Mouse (Mus musculus) urinary bladder, adult 18-20 months (tissue): ENCODE results near the gene Kcnj12.

Experiments
- DNase-seq, 2 experiments: peaks; one replicate each; pipeline ENCODE4 v3.0.0; 2022; ENCODE audit warnings: low spot score in 2 of 2, mixed read lengths in 2 of 2

Gene Kcnj12

DNA sequence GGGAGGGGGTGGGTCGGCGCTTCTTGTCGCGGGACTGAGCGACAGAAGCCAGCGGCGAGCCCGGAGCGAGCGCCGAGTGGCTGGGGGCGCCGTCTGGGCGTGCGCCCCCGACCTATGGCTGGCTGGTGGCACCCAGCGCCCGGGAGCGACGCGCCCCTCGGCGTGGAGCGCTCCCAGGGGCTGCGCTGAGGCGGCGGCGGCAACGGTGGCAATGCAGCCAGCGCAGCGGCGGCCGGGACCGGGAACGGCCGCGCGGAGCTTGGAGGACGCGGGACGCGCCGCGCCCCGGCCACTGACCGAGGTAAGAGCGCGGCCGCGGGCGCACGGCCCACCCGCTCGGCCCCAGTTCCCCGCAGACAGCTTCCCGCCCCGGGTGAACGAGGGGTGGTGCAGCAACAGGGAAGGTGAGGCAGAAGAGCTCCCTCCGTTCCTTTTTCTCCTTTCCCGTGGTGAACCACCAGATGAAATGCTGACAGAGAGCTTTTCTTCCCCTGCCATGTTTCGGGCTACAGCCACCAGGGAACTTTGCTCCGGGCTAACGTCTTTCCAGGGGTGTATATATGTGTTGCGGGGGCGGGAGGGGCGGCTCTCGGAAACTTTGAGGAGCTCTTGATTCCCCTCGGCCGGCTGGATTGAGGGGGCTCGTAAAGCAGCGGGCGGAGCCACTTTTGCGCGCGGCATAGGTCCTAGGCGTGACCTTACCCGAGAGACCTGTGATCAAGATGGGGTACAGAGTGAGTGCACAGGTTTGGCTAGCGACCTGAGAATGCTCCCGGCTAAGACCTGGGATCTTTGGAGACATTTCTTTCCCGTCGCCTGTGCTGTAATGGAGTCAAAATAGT, at the start of gene Kcnj12:
Gene Kcnj12, plus strand, starts transcription at position 15 of the 842 bp plus-strand sequence.
- no peak for DNase-seq

DNA sequence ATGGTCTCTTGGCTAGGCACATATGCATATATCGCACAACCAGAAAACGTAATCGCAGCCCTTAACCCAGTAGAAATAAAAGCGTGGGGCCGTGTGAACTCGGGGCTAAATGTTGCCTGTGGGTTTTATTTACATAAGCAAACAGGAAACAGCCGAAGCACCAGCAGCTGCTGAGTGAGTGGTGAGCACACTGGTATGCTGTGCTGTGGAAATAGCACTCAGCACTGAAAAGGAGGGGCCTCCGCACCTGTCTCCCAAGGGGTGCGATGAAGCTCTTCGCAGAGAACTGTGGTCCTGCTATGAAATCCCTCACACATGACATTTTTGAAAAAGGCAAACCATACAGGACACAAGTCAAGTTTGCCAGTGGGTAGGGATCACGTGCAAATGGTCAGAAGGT, 47.3 kb upstream of the Kcnj12 start:
- no peak for DNase-seq

DNA sequence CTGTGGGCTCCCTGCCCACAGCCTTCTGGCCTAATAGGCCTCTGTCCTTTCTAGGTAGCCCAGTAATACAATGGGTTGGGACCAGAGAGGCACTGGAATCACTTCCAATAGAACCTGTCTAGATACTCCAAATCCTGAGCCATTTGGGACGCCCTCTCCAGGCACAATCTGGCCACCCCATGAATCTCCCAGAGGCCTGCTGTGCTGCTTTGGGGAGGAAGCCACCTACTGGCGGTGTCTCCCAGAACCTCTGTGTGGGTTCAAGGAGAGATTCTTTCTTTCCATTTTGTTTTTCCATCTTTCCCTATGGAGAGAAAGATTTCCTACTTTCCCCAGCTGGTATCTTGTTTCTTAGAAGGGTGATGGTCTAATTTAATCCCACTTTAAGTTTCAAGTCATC, 46.1 kb upstream of the Kcnj12 start:
- DNase-seq: no peak

DNA sequence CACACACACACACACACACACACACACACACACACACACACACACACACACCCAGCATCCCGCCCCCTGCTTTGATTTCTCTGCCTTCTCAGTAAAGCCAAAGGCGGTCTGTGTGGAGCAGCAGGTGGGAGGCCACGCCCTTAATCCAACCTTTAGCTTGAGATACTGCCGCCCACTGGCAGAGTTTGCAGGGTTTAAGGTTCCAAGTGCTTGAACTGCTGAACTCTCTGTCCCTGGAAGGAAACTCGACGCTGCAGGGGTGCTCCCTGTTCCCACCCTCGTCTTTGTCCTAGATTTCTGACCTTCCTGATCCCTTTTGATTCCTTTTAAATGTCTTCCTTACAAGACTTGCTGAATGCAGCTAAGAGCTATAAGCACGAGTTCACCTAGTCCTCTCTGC, 45.6 kb upstream of the Kcnj12 start:
- peak in 1 of 2 experiments; percentile 29 for DNase-seq

DNA sequence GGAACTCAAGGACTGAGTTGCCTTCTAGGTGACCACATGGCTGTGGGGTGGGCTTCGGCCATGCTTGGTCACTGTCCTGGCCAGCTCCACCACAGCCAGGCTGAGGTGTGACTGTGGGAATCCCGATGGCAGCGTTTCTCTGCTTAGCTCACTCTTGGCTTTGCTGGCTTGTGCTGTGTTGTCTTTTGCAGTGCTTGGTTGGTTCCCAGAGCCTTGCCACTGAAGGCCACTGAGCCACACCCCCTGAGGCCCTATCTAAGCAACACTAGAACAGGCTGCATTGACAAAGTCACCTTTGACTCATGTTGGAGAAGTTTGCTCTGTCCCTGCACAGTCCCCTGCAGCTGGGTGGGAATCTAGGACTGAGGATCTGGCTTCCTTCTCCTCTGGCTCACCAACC, 45.2 kb upstream of the Kcnj12 start:
- DNase-seq: no peak

DNA sequence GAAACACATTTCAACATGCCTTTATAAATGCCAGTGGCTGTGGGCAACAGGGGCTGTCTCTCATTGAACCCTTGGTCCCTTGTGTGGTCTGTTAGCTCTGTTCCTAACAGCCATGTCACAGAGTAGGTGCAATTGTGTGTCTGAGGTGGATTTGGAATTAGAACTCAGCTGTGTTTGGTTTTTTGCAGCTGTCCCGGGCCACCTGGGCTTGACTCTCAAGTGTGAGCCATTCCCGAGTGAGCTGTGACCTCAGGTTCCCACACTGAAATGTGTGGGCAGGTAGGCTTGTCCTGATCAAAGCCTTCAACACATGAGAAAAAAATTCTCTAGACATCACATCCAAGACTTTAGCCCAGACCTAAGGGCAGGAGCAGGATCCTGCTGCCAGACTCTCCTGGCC, 43.7 kb upstream of the Kcnj12 start:
- no peak for DNase-seq

DNA sequence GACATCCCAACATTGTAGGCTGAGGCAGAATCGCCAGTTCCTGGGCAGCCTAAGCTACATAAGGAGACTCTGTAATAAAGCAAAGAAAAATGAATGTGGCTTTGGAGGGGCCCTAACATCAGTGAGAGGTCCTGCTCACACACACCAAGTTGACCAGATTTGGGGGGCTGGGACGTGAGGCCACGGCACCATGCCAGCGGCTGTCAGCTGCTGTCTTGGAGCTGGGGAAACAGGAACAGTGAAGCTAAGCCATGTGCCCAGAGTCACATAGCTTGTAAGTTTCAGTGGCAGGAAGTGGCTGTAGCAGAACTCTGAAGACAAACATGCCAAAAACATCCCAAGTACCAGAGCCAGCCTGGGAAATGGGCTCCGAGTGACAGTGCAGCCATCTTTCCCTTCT, 42.6 kb upstream of the Kcnj12 start:
- no peak for DNase-seq

DNA sequence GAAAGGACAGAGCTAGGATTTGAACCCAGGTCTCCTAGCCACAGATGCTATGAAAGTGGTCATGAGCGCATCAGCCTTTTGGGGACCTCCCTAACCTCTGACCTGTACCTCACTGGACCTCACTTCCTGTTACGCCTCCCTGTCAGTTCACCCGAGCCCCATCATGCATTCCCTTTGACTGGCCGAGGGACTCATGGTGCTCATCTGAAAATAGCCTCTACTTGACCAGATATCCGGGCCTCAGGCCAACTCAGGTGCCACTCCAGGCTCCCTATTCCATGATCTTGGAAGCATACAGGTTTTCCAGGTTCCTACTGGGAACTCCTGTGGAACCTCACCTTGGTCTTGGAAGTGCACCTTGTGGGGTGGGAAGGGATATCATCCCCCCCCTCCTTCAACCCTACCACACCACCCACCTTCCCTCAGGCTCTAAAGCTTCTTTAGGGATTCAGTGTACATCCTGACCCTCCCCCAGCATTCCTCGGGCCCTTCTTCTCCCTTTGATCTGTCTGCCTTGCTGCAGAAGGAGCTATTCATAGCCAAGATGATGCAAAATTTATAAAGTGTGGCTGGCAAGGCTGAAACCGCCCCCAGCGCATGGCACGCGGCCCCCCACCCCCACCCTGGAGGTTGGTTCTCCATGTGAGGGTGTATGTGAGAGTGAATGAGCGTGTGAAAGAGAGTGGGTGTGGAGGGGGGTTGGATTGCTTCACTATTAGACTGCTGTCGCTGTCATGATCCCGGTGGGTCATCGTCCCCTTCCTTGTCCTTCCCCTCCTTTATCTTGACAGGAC, 40.5 kb upstream of the Kcnj12 start:
- no peak for DNase-seq

DNA sequence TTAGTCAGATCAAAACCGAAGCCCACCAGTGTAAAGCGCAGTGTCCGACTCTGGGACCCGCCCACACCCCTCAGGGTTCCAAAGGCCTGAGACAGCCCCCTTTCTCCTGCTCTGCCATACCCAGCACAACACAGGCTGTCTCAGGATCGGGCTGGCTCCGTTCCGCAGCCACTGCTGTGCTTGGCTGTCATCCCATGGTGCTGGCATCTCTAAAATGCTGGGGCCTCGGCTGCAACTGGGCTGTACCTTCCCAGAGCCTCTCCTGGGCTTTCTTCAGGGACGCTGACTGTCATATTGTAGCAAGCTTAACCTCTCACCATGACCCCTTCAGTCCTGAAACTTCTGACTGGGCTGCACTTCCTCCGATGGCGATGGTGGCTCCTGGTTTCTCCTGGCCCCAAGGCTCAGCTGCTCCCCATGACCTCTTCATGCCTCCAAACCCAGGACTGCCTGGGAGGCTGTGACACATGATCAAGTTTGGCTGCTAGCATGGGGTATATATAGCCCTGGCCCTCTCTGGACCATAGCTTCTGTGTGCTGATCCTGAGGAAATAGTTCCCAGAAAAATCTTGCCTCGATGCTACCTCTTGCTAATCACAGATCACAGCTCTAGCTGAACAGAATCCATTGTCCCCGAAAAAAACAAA, 37.3 kb upstream of the Kcnj12 start:
- DNase-seq: no peak

DNA sequence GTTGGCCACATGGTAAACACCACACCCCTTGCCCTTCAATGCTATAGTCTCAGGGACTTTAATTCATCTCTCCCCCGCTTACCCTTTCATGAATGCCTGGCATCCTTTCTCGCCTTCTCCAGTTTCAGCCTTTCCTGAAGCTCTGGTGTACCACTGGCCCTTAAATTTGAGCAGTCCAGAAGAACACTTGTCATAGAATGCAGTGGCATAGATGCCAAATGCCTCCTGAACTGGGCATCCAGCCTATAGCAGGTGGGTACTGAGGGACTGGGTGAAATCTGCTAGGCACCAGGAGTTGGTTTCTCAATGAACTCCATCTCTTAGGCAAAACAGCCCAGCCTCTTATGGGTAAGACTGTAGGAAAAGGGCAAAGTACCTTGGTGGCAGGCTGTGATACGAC, 31.9 kb upstream of the Kcnj12 start:
- DNase-seq: no peak

DNA sequence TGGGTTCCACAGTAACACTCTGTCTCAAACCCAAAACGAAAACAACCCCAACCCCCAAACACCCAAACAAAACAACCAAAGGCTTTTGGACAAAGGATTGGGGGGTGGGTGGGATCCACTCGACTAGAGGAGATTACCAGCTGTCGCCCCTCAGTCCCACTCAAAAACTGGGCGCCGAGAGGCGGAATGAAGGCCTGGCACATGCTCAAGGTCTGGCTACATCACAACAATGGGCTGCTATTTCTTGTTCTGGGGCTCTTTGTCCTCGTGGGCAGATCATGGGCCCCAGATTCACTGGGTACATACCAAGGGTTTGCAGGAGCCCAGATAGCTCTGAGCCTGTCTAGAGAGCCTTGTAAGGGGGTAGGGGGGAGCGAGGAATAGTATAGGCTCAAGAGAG, 19.6 kb upstream of the Kcnj12 start:
- no peak for DNase-seq

DNA sequence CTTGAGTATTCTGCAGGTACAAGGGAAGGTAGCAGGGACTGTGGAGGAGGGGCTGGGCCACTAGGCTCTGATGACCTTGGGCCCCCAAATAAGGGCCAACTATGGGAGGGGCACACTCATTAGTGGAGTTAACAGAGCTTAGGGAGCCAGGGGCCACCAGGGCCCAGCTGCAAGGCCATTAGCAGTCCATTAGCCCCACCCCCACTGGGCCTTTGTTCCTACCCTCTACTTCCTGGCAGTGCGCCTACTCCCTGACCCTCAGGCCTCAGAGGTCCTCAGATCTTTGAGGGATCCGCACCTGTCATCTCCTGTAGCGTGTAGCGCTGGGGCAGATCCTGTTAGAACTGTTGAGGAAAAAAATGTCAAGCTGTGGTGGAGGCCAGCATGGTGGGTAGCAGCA, 18.3 kb upstream of the Kcnj12 start:
- DNase-seq: no peak

DNA sequence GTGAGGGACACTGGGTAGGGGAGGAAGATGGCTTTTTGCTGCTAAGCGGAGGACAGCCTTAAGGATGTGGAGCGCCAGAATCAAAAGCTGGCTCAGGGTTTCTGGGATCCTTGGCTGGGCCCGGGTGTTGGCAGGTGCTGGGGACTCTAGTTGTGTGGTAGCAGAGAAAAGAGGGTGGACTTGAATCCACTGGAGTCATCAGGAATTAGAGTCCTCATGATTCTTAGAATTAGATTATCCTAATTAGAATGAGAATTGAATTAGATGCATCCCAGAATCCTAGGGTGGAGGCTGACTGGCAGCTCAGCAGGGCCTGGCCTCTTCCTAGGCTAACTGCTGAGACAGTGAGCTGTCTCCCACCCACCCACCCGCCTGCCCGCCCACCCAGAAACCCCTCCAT, 17.6 kb upstream of the Kcnj12 start:
- DNase-seq: no peak

DNA sequence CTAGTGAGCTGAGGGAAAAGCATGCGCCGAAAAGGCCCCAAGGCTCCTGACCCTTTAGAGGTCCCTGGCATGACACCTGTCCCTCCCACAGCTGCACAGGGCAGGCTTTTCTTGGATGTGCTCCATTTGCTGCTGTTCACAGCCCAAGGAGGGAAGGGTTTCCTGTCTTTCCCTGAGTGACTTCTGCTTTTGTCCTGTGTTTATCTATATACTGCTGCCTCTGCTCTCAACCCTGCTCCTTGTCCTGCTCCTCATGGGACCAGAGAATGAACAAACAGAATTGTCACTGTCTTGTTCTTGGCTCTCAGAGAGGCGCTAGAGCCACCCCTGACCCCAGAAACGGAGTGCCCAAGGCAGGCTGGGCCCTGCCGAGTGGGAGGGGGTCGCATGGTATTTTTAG, 17.0 kb upstream of the Kcnj12 start:
- DNase-seq: no peak

DNA sequence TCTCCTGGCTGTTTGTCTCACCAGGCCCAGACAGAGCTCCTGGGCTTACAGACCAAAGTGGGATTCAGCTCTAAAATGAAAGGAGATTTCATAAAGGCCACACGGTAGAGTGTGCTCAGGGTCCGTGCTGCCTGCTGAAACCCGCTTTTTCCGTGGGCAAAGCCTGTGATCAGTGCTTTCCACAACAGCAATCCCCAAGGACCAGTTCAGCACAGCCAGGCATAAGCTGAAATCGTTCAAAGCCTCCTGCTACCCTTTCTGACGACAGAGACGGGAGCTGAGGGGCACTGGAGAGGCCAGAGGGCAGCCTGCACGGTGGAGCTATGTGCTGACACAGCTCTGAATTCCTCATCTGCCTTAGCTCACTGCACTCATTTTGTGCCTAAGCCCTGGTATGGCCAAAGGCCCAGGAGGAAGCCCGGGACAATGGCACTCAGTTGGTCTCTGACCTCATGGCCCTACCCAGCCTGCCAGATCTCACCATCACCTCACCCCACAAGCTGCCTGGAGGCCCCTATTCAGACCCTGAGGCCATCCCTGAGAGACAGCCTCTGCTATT, 10.5 kb upstream of the Kcnj12 start:
- DNase-seq: no peak

DNA sequence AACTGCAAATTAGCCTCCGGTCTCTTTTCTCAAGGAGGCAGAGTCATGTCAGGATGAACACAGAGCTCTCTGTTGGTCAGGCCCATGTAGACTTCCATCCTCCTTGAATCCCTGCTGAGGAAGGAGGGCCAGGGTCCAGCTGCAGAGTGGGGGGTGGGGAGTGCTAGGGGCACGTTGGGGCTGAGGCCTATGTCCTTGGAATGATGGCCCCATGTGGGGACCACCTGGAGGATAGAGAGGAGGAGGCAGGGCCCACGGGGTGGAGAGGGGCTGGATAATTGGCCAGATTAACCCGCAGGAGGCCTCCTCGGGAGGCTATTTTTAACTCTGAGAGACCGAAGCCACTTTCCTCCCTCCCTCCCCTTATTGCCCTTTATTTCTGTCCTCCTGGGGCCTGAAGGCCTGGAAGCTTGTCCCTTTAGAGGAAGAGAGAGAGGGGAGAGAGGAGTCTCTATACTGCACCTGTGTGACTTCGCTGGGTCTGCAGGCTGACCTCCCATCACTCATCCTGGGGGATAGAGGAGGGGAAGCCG, 5.4 kb upstream of the Kcnj12 start:
- DNase-seq: no peak

DNA sequence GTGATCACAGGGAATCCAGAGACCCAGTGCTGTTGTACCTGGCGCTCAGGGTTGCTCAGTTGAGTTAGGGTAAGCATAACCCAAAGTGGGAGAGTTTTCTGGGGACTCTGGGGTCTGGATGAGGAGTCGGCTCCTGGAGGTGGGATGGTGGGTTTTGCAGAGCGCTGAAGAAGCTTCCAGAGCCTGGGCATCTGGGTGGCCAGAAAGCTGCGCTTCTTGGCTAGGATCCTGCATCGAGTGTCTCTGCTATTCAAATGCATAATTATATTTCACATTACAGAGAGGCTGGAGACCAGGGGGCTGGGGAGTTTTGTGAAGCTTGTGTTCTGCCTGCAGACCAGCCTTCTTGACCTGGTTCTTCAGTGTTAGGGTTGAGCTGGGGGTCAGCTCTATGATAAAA, 1.2 kb upstream of the Kcnj12 start:
- no peak for DNase-seq

DNA sequence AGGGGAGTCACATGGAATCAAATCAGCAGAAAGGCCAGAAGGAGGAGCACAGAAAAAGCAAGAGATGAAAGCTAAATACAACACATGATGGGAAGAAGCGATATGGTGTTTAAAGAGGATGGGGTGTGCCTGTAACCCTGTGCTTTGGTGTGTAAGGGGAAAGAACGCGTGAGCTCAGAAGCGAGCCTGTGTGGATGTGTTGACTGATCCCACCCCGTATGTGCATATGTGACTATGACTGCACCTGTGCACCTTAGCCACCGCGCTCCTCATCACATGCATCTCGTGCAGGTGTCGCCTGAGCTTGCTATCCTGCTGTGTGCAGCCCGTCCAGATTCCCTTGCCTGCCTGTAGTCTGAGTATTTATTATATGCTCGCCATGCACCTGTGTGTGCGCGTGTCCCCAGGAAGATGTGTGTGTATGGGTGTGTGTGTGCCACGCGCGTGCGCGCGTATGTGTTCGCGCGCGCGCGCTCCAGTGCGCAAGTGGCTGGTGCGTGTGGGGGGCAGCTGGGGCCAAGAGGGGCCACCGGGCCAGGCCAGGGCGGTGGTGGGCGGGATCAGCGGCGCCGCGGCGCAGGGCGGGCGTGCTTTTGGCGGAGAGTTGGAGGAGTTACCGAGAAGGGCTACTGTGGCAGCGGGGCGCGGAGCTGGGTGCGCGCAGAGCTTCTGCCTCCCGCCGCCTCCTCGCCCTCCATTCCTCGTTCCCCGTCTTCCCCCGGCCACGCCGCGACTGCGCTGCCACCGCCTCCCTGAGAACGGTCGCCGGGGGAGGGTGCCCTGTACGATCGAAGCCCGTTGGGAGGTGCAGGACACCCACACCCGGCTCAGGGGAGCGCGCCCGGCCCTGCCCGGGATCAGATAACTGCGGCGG, 451 bp upstream of the Kcnj12 start:
- no peak for DNase-seq

DNA sequence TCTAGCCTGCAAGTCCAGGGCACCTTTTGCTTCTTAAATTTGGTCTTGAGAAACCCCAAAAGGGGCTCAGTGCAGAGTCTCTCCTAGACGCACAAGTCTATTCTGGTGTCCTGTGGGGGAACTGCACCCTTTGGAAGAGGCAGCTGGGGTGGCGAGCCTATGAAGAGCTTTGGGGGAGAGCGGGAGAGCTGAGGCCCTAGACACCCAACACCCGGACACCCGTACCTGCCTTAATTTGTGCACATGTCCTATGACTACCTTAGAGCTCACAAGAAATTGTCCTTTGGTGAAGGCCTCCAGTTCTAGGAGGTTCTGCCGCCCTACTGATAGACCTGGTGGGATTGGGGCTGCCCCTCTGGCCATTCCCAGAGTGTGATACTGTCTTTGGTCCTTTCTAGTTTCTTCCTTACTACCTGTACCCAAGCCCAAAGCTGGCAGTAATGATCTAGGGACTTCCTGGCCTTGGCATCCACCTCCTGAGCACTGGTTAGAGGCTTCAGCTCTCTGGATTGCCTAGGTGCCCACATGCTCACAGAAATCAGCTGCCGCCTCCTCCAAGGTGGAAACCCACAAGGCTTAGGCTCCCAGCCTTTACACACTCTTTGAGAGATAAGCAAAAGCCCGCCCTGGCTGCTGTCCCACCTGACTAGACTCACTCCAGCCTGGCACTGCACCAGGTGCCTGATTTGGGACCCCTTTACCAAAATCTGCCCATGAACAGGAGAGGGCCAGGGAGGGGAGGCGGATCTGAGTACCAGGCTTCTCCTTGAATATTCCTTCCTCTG, 1.2 kb downstream of the Kcnj12 start:
- DNase-seq: no peak

DNA sequence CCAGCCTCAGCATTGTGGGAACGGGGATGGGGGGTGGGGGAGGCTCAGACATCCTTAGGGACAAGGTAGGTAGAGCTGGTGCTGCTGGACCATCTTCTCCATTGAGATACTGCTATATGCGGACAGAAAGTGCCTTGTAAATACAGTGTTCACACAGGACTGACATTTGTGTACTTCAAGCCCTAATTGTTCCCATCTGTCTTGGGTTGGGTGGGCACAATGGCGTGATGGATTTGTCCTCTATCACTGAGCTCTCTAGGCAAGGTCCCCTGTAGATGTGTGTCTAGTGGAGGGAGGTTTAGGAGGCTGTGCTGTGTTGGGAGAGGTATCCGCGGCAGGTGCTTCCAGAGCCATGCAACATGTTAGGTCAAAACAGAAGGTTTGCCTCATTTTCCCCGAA, 2.0 kb downstream of the Kcnj12 start:
- DNase-seq: no peak
